Mouse (Mus musculus): ENCODE measurements at regions not wholly inside any gene's neighbourhood (a gene's known extent, or its start where the extent isn't known, plus 50 kb on each side); places are given as distances from the start of the nearest gene placed in this dataset.

DNA sequence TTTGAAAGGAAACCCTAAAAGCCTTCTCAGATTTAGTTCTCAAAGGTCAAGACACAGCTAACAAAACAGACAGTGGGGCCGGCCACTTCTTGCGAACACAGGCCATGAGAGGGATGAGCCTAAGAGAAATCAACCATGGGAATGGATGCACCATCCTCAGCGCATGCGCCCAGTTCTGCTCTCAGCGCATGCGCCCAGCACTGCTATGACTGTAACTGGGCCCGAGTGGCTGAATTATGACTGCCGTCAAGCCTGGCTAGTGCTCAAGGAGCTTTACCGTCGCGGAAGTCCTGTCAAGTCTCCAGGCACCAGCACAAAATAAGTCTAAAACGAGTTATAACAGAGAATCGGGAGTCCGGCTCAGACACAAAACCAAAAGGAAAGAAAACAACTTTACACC, 870.6 kb downstream of the Zfp704 start:
- TF ChIP-seq CTCF (IDR thresholded peaks at IDR 0.05; ENCODE audit: borderline replicate concordance, insufficient read depth, low read depth, low read length), result no peak
- no peak for TF ChIP-seq POLR2A (IDR thresholded peaks at IDR 0.05; ENCODE audit: borderline replicate concordance, insufficient read depth, low read length)
